Mouse (Mus musculus): ENCODE data around the gene Ddr1. TPM values are rescaled to one million over a fixed set of nuclear protein-coding genes. Genes with fewer than 3 reads are reported as not detected.
A peak's percentile ranks its signal among the peaks of the same experiment; 100 is the strongest.

Gene Ddr1
- polyA plus RNA-seq, 1 experiment from 2014 or later, result 38.4 TPM

DNA sequence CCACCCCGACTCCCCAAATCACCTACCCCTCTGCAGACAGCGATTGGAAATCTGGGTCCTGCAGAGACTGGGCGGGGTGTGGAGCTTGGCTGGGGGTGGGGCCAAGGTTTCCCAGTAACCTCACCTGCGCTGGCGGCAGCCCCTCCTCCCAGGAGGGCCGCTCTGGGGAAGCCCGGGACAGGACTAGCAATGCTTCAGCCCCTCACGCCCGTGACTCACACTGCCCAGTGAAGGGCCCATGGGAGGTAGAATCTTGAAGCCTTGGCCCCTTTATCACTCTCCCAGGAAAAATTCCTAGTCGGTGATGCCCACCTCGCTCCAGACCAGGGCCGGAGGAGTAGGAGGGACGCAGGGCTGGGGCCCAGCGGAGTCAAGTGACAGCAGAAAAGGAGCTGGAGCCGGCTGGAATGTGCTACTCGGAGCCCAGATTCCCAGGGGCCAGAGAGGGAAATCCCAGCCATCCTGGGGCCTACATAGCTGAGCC lies 2.4 kb downstream of the Ddr1 start:
- Histone ChIP-seq H3K4me3 (replicated peaks) (peak overlapping the region; percentile 71), H3K4me1 (replicated peaks) (peaks cover 66% of the 10 kb centered on the region), H3K36me3 (no peaks in the 10 kb centered on the region), H3K9ac (replicated peaks) (peak overlapping the region; percentile 78), H3K27ac (peak overlapping the region; percentile 89), H3K4me2 (peak overlapping the region; percentile 93), H3K9me3 (no peaks in the 10 kb centered on the region), H3K27me3 (peaks cover 51% of the 10 kb centered on the region)
- no peak for ATAC-seq (ENCODE audit: insufficient number of reproducible peaks, insufficient read depth, low FRiP score, low TSS enrichment, low read depth)
- WGBS, result 3% methylated on average over 16 of the region's 16 CpGs

DNA sequence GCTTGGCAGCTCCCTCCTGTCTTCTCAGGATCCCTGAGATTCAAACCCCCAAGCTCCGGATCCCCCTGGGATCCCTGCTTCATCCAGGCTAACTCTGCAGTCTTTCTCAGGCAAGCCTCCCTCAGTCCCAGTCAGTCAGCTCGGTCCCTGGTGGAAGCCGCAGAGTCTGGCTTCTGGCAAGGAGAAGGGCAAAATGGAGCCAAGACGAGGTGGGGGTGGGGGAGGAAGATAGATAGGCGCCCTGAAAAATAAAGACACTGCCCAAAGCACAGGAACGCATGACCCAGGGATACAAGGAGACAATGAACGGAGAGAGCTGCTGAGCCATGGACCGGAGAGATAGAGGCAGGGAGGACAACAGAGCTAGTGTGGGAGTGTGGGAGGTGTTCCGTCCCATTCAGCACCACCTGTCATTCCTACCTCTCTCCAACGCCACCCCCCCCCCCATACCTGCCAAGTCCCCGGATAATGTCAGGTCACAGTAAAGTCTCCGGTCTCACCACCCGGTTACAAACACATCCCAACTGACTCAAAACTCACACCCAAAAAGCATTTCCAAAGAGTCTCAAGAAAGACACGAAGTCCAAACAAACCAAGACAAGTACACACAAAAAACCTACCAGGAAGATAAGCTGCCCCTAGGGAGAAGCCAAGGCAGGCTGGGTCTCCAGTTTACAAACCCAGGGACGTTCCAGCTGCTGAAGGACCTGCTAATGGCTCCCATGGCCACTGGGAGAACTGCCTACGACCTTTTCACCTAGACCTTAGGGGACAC lies 3.0 kb downstream of the Ddr1 start:
- H3K9me3 ChIP-seq, result no peaks in the 10 kb centered on the region
- peak overlapping the region; percentile 89 for H3K27ac ChIP-seq
- no peak for ATAC-seq (ENCODE audit: insufficient number of reproducible peaks, insufficient read depth, low FRiP score, low TSS enrichment, low read depth)
- WGBS, result 3% methylated on average over 16 of the region's 16 CpGs
- H3K4me1 ChIP-seq (replicated peaks), result peaks cover 66% of the 10 kb centered on the region
- peak overlapping the region; percentile 93 for H3K4me2 ChIP-seq
- H3K9ac ChIP-seq (replicated peaks), result peak overlapping the region; percentile 78
- no peaks in the 10 kb centered on the region for H3K36me3 ChIP-seq
- peak overlapping the region; percentile 71 for H3K4me3 ChIP-seq (replicated peaks)
- peaks cover 51% of the 10 kb centered on the region for H3K27me3 ChIP-seq

DNA sequence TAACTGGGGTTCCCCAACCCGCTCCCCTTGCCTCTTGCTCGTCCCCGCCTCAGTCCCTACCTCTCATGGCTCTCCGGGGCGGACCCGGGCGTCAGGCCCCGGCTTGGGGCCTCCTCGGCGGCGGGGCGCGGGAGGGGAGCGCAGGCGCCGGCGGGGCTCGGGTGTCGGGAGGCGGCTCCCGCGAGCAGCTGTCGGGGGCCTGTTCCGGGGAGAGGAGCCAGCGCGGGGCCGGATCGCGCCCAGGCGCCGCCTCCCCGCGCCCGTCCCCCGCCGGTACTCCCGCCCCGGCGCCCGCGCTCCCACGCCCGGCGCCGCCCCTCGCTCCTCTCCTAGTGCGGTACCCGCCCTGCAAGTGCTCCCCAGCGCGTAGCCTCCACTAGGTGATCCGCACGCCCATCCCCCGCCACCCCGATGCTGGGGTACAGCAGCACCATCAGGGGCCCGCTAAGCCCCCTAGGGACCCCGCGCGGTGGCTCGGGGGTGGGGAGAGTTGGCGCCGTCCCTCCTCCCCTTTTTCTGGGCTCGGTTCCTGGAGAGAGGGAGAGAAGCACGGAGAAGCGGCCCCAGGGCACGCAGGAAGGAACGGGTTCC lies 4.0 kb downstream of the Ddr1 start:
- WGBS, result under 1% methylated on average over 62 of the region's 66 CpGs
- H3K4me3 ChIP-seq (replicated peaks), result peak overlapping the region; percentile 71

DNA sequence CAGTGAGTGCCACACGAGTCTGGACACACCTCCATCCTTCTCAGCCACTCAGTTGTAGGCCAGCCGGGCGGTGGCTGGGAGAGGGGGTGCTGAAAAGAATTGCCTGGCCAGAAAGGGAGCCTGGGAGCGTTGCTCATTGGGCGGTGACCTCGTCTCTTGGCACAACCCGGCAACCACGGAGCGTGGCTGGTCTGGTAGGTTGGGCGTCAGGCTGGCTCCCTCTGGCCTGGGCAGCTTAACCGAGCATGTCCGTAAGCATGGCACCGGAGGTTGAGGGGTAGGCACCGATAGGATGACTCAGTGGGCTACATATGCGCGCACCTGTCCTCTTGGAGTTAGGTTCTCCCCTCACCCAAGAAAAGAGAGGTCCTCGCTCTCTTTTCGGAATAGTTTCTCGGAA lies 4.5 kb downstream of the Ddr1 start:
- Histone ChIP-seq H3K9me3 (peaks cover 8% of the 10 kb centered on the region; the same call in 1 of the 2 replicates), H3K4me3 (replicated peaks) (peak overlapping the region; percentile 71), H3K4me2 (peak overlapping the region; percentile 93), H3K27ac (peak overlapping the region; percentile 89), H3K27me3 (peaks cover 51% of the 10 kb centered on the region), H3K36me3 (peaks cover 11% of the 10 kb centered on the region; the same call in 1 of the 2 replicates), H3K9ac (replicated peaks) (peak overlapping the region; percentile 78), H3K4me1 (replicated peaks) (peaks cover 62% of the 10 kb centered on the region)
- no peak for ATAC-seq (ENCODE audit: insufficient number of reproducible peaks, insufficient read depth, low FRiP score, low TSS enrichment, low read depth)
- 4% methylated on average over 19 of the region's 19 CpGs for WGBS

More for the DNA sequence above, 4.0 kb downstream of the Ddr1 start:
- H3K4me2 ChIP-seq, result peak overlapping the region; percentile 93
- ATAC-seq (ENCODE audit: insufficient number of reproducible peaks, insufficient read depth, low FRiP score, low TSS enrichment, low read depth), result peak; percentile 35
- peak overlapping the region; percentile 89 for H3K27ac ChIP-seq
- peaks cover 2% of the 10 kb centered on the region; the same call in 1 of the 2 replicates for H3K9me3 ChIP-seq
- H3K27me3 ChIP-seq, result peaks cover 51% of the 10 kb centered on the region
- peaks cover 6% of the 10 kb centered on the region; the same call in 1 of the 2 replicates for H3K36me3 ChIP-seq
- H3K4me1 ChIP-seq (replicated peaks), result peaks cover 66% of the 10 kb centered on the region
- H3K9ac ChIP-seq (replicated peaks), result peak overlapping the region; percentile 78

DNA sequence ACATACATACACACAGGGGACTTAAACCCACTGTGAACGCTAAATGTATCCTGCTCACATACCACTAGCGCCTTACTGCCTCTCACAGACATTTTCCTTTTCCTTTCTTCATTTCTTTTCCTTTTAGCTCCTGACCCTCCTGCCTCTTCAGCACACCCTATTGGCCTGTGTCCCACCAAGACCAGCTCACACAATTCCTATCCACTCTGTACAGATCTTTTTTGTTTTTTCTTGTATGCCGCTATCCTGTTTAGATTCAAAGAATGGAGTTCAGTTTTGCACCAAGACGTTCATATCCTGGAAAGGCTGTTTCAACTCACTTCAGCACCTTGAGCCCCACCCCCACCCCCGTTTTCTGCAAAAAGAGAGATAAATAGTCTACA lies 5.9 kb downstream of the Ddr1 start:
- no peak overlapping the region; the same call in 1 of the 2 replicates for H3K9ac ChIP-seq (replicated peaks)
- peak overlapping the region; percentile 33 for H3K4me3 ChIP-seq (replicated peaks)
- peak overlapping the region; percentile 59 for H3K4me2 ChIP-seq
- H3K4me1 ChIP-seq (replicated peaks), result peaks cover 48% of the 10 kb centered on the region
- peak overlapping the region; percentile 72; the same call in 1 of the 2 replicates for H3K27ac ChIP-seq
- ATAC-seq (ENCODE audit: insufficient number of reproducible peaks, insufficient read depth, low FRiP score, low TSS enrichment, low read depth), result no peak
- H3K27me3 ChIP-seq, result peaks cover 51% of the 10 kb centered on the region
- WGBS, result 47% methylated on average over 5 of the region's 5 CpGs
- peaks cover 16% of the 10 kb centered on the region for H3K36me3 ChIP-seq
- peaks cover 8% of the 10 kb centered on the region; the same call in 1 of the 2 replicates for H3K9me3 ChIP-seq

DNA sequence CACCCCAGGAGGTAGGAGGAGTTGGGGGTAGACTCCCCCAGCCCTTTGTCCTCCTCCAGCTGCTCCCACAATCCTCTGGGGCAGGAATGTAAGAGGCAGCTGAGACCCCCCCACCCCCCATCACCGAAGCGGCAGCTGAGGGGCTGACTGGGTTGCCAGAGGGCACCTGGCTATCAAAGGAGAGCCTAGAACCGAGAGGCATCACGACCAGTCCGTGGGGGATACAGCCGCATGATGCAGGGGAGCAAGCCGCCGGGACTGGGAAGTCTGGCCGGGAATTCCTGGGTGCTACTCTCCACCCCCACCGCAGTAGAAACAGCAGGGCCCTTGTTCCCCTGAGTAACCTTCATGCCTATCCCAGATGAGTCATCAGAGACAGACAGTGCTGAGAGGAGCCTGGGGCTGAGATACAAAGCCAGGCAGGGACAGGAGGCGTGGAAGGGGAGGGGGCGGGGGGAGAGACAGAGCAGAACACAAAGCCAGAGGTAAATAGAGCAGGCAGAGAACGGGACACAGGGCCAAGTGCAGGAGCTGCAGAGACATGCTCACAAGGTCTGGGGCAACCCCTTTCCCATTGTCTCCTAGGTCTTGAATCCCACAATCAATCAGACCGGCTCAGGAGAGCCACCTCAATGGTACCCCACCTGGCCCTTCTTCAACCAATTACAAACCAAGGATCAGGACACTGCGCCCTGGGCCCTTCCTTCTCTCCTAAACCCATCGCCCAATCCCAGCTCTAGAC lies 6.5 kb downstream of the Ddr1 start:
- 8% methylated on average over 16 of the region's 16 CpGs for WGBS

DNA sequence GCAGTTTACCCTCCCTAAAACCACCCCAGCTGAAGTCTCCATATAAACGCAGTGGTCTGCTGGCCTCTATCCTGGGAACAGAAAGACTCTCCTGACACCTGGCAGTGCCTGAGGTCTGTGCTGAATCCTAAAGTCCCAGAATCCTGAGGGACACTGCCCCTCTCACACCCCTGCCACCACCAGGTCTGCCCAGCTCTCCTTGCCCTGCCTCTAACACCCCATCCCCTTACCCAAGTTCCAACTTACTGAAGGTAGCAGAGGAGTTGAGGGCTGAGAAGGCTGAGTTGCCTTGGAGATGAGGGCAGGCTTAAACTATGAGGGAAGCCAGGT lies 7.0 kb downstream of the Ddr1 start:
- Histone ChIP-seq H3K9ac (replicated peaks) (peak overlapping the region; percentile 56), H3K9me3 (peaks cover 8% of the 10 kb centered on the region; the same call in 1 of the 2 replicates), H3K4me3 (replicated peaks) (peak overlapping the region; percentile 33), H3K27ac (peak overlapping the region; percentile 72), H3K4me2 (peak overlapping the region; percentile 59), H3K4me1 (replicated peaks) (peaks cover 39% of the 10 kb centered on the region), H3K27me3 (peaks cover 47% of the 10 kb centered on the region), H3K36me3 (peaks cover 27% of the 10 kb centered on the region)
- 35% methylated on average over 1 of the region's 1 CpGs for WGBS
- no peak for ATAC-seq (ENCODE audit: insufficient number of reproducible peaks, insufficient read depth, low FRiP score, low TSS enrichment, low read depth)

More for the DNA sequence above, 6.5 kb downstream of the Ddr1 start:
- peaks cover 8% of the 10 kb centered on the region; the same call in 1 of the 2 replicates for H3K9me3 ChIP-seq
- H3K4me1 ChIP-seq (replicated peaks), result peaks cover 45% of the 10 kb centered on the region
- H3K9ac ChIP-seq (replicated peaks), result peak overlapping the region; percentile 56
- peaks cover 22% of the 10 kb centered on the region for H3K36me3 ChIP-seq
- peak overlapping the region; percentile 33 for H3K4me3 ChIP-seq (replicated peaks)
- peak; percentile 17; the same call in 1 of the 2 replicates for ATAC-seq (ENCODE audit: insufficient number of reproducible peaks, insufficient read depth, low FRiP score, low TSS enrichment, low read depth)
- peak overlapping the region; percentile 72 for H3K27ac ChIP-seq
- H3K27me3 ChIP-seq, result peaks cover 51% of the 10 kb centered on the region
- peak overlapping the region; percentile 59 for H3K4me2 ChIP-seq

DNA sequence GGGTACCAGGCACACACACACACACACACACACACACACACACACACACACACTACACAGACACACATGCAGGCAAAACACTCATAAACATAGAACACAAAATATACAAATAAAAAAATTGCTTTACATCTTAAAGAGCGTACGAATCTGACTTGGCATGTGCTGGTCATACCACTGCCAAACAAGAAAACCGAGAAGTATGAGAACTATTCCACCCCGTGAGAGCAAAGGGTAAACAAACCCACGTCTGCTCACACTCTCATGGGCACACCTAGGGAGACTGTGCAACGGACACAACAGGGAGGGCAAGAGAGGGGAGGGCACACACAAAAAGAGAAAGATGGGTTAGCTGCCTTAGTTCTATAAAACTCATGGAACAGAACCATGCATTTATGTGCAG lies 7.7 kb downstream of the Ddr1 start:
- no peak overlapping the region for H3K9ac ChIP-seq (replicated peaks)
- no peak for ATAC-seq (ENCODE audit: insufficient number of reproducible peaks, insufficient read depth, low FRiP score, low TSS enrichment, low read depth)
- no peak overlapping the region for H3K27ac ChIP-seq
- peaks cover 32% of the 10 kb centered on the region for H3K4me1 ChIP-seq (replicated peaks)
- H3K4me3 ChIP-seq (replicated peaks), result no peak overlapping the region
- peaks cover 8% of the 10 kb centered on the region; the same call in 1 of the 2 replicates for H3K9me3 ChIP-seq
- 69% methylated on average over 6 of the region's 6 CpGs for WGBS
- peak overlapping the region; percentile 59; the same call in 1 of the 2 replicates for H3K4me2 ChIP-seq
- H3K27me3 ChIP-seq, result peaks cover 40% of the 10 kb centered on the region
- peaks cover 33% of the 10 kb centered on the region for H3K36me3 ChIP-seq

DNA sequence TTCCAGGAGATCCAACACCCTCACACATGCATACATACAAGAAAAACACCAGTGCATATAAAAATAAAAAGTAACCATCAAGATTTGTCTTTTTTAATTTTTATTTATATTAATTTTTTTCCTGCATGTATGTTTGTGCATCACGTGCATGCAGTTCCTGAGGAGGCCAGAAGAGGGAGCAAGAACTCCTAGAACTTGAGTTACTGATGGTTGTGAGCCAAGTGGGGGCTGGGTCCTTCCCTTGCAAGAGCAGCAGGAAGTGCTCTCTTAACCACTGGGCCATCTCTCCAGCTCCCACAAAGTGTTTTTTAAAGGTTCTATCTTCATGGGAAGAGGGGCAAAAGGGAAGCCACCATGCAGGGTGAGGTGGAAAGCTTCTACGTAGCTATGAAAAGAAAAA lies 9.1 kb downstream of the Ddr1 start:
- Histone ChIP-seq H3K9ac (replicated peaks) (no peak overlapping the region), H3K27me3 (peaks cover 29% of the 10 kb centered on the region), H3K9me3 (peaks cover 8% of the 10 kb centered on the region; the same call in 1 of the 2 replicates), H3K27ac (no peak overlapping the region), H3K4me1 (replicated peaks) (peaks cover 25% of the 10 kb centered on the region), H3K36me3 (peaks cover 47% of the 10 kb centered on the region), H3K4me2 (no peak overlapping the region), H3K4me3 (replicated peaks) (no peak overlapping the region)
- no peak for ATAC-seq (ENCODE audit: insufficient number of reproducible peaks, insufficient read depth, low FRiP score, low TSS enrichment, low read depth)
- WGBS, result 88% methylated on average over 2 of the region's 2 CpGs

DNA sequence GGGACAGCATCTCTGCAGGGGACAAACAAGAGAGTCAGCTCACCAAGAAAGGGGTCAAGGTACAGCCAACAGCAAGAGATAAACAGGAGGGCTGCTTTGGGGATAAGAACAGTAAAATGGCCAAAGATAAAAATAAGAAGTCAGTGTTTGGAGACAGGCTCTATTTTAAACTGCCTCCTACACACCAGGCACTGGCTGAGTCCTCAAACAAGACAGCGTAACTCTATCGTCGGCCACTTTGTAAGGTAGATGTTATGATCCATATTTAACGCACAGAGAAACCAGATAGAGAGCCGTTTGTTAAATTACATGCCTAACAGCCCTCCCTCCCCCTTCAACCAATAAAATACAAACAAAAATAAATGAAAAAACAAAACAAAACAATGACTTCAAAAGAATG lies 10.5 kb downstream of the Ddr1 start:
- Histone ChIP-seq H3K9me3 (peaks cover 8% of the 10 kb centered on the region; the same call in 1 of the 2 replicates), H3K4me3 (replicated peaks) (no peak overlapping the region), H3K27ac (no peak overlapping the region), H3K4me1 (replicated peaks) (peaks cover 16% of the 10 kb centered on the region), H3K9ac (replicated peaks) (no peak overlapping the region), H3K4me2 (no peak overlapping the region), H3K36me3 (peaks cover 61% of the 10 kb centered on the region), H3K27me3 (peaks cover 15% of the 10 kb centered on the region; the same call in 1 of the 2 replicates)
- WGBS, result 89% methylated on average over 5 of the region's 5 CpGs
- ATAC-seq (ENCODE audit: insufficient number of reproducible peaks, insufficient read depth, low FRiP score, low TSS enrichment, low read depth), result no peak
